Mouse (Mus musculus): ENCODE results near the gene Akr1c13. TPM values are rescaled to one million over a fixed set of nuclear protein-coding genes. Genes with fewer than 3 reads are reported as not detected.

Gene Akr1c13
- total RNA-seq, 1 experiment from 2014 or later: 119 TPM

GRCm38 (mm10) chr13:4230841-4231623, 40.1 kb downstream of the Akr1c13 start:
- no peak for ATAC-seq (replicated peaks in 1 of 2; ENCODE audit: insufficient read depth in 1 of 2, low FRiP score in 2 of 2, low TSS enrichment in 1 of 2, low read depth in 1 of 2, poor library complexity in 2 of 2, severe bottlenecking in 2 of 2)

GRCm38 (mm10) chr13:4233135-4233534, 42.2 kb downstream of the Akr1c13 start:
- ATAC-seq (replicated peaks in 1 of 2; ENCODE audit: insufficient read depth in 1 of 2, low FRiP score in 2 of 2, low TSS enrichment in 1 of 2, low read depth in 1 of 2, poor library complexity in 2 of 2, severe bottlenecking in 2 of 2): no peak

DNA sequence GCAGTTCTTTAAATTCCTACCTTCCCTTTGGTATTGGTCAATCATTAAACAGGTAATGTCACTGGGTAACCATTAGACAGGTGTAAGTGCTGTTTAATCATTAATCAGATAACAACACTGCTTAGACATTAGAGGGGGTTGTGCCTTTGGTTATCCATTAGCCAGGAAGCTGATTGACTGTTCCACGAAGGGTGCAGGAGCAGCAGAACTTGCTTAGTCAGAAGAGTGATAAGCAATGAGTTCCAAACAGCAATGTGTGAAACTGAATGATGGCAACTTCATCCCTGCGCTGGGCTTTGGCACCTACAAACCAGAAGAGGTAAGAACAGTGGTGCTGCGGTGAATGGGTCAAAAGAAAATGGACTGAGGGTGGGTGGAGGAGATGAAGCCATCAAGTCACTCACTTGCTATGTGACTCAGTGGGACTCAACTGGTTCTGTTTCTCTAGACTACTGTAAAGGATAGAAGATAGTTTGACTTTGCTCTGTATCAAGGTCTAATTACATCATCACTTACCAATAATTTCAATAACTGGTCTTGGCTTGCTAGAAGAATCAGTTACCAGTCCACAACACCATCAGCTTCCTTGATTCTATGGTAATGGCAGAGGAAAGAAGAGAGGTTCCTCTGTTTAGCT, 42.7 kb downstream of the Akr1c13 start:
- no peak for ATAC-seq (replicated peaks in 1 of 2; ENCODE audit: insufficient read depth in 1 of 2, low FRiP score in 2 of 2, low TSS enrichment in 1 of 2, low read depth in 1 of 2, poor library complexity in 2 of 2, severe bottlenecking in 2 of 2)

DNA sequence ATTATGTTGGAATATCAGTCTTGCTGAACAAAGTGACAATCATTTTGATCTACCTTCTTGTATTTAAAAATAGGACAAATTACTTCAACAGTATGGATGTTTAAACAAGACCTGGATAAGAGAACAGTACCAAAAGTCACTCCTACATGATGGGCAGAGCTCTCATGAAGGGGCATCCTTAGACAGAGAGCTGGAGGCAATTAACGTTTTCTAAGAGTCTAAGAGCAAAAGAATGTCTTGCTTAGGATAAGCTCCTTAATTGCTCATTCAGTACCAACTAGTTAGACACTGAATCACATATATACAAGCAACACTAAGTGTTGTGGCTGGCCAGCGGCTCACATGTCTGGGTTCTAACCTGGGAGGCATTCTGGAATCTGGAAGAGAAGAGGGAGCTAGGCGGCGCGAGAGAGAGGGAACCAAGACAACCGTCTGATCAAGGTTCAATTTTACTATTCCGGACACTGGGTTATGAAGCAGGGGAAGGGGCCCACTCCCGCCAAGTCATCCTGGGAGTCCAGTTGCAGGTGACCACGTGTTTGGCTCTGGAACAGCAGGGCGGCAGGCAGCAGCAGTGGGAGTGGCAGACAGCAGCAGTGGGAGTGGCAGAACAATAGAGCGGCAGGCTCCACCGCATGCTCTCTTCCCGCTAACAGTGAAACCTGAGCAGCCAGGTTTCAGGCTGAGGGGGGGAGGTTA, 54.1 kb downstream of the Akr1c13 start:
- peak; percentile 88 to 89 for ATAC-seq (replicated peaks in 1 of 2; ENCODE audit: insufficient read depth in 1 of 2, low FRiP score in 2 of 2, low TSS enrichment in 1 of 2, low read depth in 1 of 2, poor library complexity in 2 of 2, severe bottlenecking in 2 of 2)

DNA sequence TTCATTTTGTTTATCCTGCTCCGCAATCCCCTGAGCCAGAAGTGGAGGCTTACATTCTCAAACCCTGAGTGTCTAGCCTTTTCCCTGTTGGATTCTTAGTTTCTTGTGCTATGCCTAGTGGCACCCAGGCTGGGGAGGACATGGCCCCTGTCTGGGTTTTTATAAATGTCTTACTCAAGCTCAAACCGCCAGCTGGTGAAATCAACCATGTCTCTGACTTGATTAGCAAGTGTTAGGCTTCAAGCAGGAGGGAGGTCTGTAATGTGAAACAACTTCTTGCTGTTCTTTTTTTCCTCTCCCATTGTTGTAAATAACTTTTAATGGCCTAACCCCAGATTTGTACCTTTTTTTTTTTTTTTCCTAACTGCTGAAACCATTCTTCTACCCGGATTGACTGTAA, 58.4 kb downstream of the Akr1c13 start:
- no peak for ATAC-seq (replicated peaks in 1 of 2; ENCODE audit: insufficient read depth in 1 of 2, low FRiP score in 2 of 2, low TSS enrichment in 1 of 2, low read depth in 1 of 2, poor library complexity in 2 of 2, severe bottlenecking in 2 of 2)

Other genes starting within 250 kb of the Akr1c13 start
- gene Ucn3, start 245.8 kb upstream of the Akr1c13 start, total RNA-seq (2017): not detected in 2 replicates
- 0.15 and 0.25 TPM in 2 replicates for gene Akr1c14, start 142.1 kb upstream of the Akr1c13 start, total RNA-seq (2017)
- not detected in 2 replicates for gene Akr1c18, start 40.5 kb upstream of the Akr1c13 start, total RNA-seq (2017)
- 0.05 and 5.6 TPM in 2 replicates for gene Akr1c19, start 37.5 kb downstream of the Akr1c13 start, total RNA-seq (2017)
- 8.8 and 16.6 TPM in 2 replicates for gene Akr1c12, start 88.3 kb downstream of the Akr1c13 start, total RNA-seq (2017)
- gene Akr1c6, start 243.2 kb downstream of the Akr1c13 start, total RNA-seq (2017): not detected in 2 replicates